Mouse (Mus musculus): ENCODE data around the gene Ptpn14. TPM values are rescaled to one million over a fixed set of nuclear protein-coding genes. Genes with fewer than 3 reads are reported as not detected.

Ptpn14 gene
- polyA plus RNA-seq, 1 experiment from 2014 or later: 3.2 TPM

DNA sequence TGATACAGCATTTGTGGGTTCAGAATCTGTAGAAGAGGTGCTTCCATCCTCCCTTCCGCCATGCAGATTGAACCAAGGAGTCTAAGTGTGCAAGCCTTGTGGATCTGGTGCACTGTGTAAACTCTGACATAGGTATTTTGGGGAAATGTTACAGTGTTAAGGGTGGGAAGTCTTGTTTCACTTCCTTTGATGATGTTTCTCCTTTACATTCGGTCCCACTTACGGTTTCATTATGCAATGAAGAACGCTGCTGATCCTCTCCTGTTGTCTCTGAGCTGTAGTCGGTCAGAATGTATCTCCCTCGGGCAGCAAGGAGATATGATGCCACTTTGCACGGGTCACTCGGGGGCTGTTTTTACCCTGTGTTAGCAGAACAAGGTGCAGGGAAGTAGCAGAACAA lies 143.6 kb downstream of the Ptpn14 start:
- peaks cover 36% of the 10 kb centered on the region for H3K4me1 ChIP-seq (replicated peaks; ENCODE audit: control insufficient read depth, insufficient read depth, low read length)
- DNase-seq (ENCODE audit: low spot score): no peak
- H3K4me2 ChIP-seq: no peak overlapping the region
- no peaks in the 10 kb centered on the region for H3K9me3 ChIP-seq (ENCODE audit: control insufficient read depth, low read length)
- H3K9ac ChIP-seq (ENCODE audit: low read depth, low read length): no peak overlapping the region
- no peak overlapping the region for H3K4me3 ChIP-seq (ENCODE audit: low read depth, low read length)
- 85% methylated on average over 8 of the region's 8 CpGs for WGBS
- no peak overlapping the region for H3K27ac ChIP-seq (ENCODE audit: low read depth, low read length)
- H3K27me3 ChIP-seq (replicated peaks; ENCODE audit: control insufficient read depth, insufficient read depth, low read length): no peaks in the 10 kb centered on the region
- no peak for ATAC-seq (replicated peaks; ENCODE audit: low FRiP score)
- H3K36me3 ChIP-seq (ENCODE audit: control insufficient read depth, insufficient read depth, low read length): no peaks in the 10 kb centered on the region

DNA sequence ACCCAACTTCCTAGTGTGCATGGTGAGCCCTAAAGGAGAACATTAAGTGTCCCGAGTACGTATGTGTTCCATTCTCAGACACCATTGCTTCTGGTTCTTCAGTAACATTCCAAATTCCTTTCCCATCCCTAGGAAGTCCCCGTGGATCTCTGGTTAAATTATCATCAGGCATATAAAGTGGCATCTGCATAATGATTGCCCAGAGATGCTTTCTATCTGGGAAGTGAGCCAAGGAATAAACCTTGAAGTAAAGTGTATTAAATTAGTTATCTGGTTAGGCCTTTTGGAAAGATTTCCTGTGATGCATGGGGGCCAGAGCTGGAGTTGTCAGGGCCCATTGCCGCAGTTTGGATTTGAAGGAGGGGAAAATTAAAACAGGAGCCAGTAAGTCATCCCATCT lies 144.0 kb downstream of the Ptpn14 start:
- WGBS: 85% methylated on average over 4 of the region's 4 CpGs
- Histone ChIP-seq H3K27me3 (replicated peaks; ENCODE audit: control insufficient read depth, insufficient read depth, low read length) (no peaks in the 10 kb centered on the region), H3K9ac (ENCODE audit: low read depth, low read length) (no peak overlapping the region), H3K4me2 (no peak overlapping the region), H3K27ac (ENCODE audit: low read depth, low read length) (no peak overlapping the region), H3K36me3 (ENCODE audit: control insufficient read depth, insufficient read depth, low read length) (no peaks in the 10 kb centered on the region), H3K4me3 (ENCODE audit: low read depth, low read length) (no peak overlapping the region), H3K4me1 (replicated peaks; ENCODE audit: control insufficient read depth, insufficient read depth, low read length) (peaks cover 32% of the 10 kb centered on the region), H3K9me3 (ENCODE audit: control insufficient read depth, low read length) (no peaks in the 10 kb centered on the region)
- ATAC-seq (replicated peaks; ENCODE audit: low FRiP score) (no peak), DNase-seq (ENCODE audit: low spot score) (no peak)

DNA sequence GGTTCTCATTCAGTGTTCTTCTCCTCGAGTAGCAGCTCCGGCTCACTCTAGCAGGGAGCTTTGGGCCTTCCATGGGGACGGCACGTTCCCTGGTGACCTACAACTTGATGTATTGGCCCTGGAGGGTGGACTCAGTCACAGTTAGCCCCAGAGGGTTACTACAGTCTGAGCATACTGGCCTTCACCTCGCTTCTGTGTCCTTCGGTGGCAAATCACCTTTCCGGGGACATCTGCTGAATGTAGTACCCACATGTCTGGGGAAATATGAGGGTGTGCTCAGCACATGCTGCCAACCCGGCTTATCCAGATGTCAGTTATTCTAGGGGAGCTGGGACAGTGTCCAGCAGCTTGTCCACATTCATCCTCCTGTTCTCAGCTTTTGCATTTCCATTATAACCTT lies 145.5 kb downstream of the Ptpn14 start:
- ATAC-seq (replicated peaks; ENCODE audit: low FRiP score) (no peak), DNase-seq (ENCODE audit: low spot score) (no peak)
- H3K4me2 ChIP-seq: no peak overlapping the region
- H3K4me3 ChIP-seq (ENCODE audit: low read depth, low read length): no peak overlapping the region
- 88% methylated on average over 8 of the region's 8 CpGs for WGBS
- peaks cover 22% of the 10 kb centered on the region for H3K4me1 ChIP-seq (replicated peaks; ENCODE audit: control insufficient read depth, insufficient read depth, low read length)
- H3K27ac ChIP-seq (ENCODE audit: low read depth, low read length): no peak overlapping the region
- H3K27me3 ChIP-seq (replicated peaks; ENCODE audit: control insufficient read depth, insufficient read depth, low read length): no peaks in the 10 kb centered on the region
- no peaks in the 10 kb centered on the region for H3K9me3 ChIP-seq (ENCODE audit: control insufficient read depth, low read length)
- H3K9ac ChIP-seq (ENCODE audit: low read depth, low read length): no peak overlapping the region
- H3K36me3 ChIP-seq (ENCODE audit: control insufficient read depth, insufficient read depth, low read length): no peaks in the 10 kb centered on the region

DNA sequence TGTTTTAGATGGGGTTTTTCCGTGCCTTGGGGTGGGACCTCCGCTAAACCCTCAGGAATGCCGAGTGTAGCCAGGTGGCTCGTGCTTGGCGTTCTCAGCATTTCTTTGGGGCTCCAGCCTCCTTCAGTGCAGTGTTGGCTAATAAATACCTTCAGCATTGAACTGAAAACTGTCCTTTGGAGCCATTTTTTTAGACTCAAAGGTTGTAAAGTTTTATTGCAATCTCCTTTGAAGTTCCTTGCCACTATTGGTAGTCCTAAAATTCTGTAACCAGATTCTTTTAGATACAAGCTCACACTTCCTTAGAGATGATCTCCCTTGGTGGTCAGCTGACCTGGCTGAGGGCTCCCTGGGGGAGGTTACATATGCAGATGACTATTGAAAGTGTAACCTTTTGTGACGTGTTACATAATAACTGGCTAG lies 147.4 kb downstream of the Ptpn14 start:
- no peak overlapping the region for H3K9ac ChIP-seq (ENCODE audit: low read depth, low read length)
- no peak overlapping the region for H3K27ac ChIP-seq (ENCODE audit: low read depth, low read length)
- no peaks in the 10 kb centered on the region for H3K9me3 ChIP-seq (ENCODE audit: control insufficient read depth, low read length)
- H3K36me3 ChIP-seq (ENCODE audit: control insufficient read depth, insufficient read depth, low read length): peaks cover under 1% of the 10 kb centered on the region; the same call in 1 of the 2 replicates
- H3K27me3 ChIP-seq (replicated peaks; ENCODE audit: control insufficient read depth, insufficient read depth, low read length): no peaks in the 10 kb centered on the region
- no peak overlapping the region for H3K4me2 ChIP-seq
- peaks cover 13% of the 10 kb centered on the region for H3K4me1 ChIP-seq (replicated peaks; ENCODE audit: control insufficient read depth, insufficient read depth, low read length)
- DNase-seq (ENCODE audit: low spot score) (no peak), ATAC-seq (replicated peaks; ENCODE audit: low FRiP score) (no peak)
- no peak overlapping the region for H3K4me3 ChIP-seq (ENCODE audit: low read depth, low read length)
- WGBS: 38% methylated on average over 6 of the region's 6 CpGs

DNA sequence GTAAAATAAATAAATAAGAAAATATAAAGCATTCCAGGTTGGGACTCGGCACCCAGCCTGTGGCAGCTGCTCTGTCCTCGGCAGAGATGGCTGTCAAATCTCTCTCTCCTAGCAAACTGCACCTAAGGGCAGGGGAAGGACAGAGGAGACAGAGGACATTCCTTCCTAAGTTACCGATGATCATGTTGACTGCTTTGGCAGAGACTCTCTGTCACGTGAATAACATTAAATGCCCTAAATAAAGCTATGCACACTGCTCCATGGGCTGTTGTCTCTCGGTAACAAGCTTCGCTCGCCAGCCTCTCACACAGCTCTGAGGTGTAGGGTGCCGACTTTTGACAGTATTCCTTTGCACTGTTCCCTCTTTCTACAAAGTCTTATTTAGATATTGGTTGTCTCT lies 148.1 kb downstream of the Ptpn14 start:
- Histone ChIP-seq H3K9ac (ENCODE audit: low read depth, low read length) (no peak overlapping the region), H3K4me2 (no peak overlapping the region), H3K36me3 (ENCODE audit: control insufficient read depth, insufficient read depth, low read length) (peaks cover 5% of the 10 kb centered on the region; the same call in 1 of the 2 replicates), H3K4me3 (ENCODE audit: low read depth, low read length) (no peak overlapping the region), H3K27ac (ENCODE audit: low read depth, low read length) (no peak overlapping the region), H3K9me3 (ENCODE audit: control insufficient read depth, low read length) (no peaks in the 10 kb centered on the region), H3K4me1 (replicated peaks; ENCODE audit: control insufficient read depth, insufficient read depth, low read length) (peaks cover 6% of the 10 kb centered on the region), H3K27me3 (replicated peaks; ENCODE audit: control insufficient read depth, insufficient read depth, low read length) (no peaks in the 10 kb centered on the region)
- ATAC-seq (replicated peaks; ENCODE audit: low FRiP score): no peak
- WGBS: 74% methylated on average over 8 of the region's 8 CpGs
- DNase-seq (ENCODE audit: low spot score): no peak

DNA sequence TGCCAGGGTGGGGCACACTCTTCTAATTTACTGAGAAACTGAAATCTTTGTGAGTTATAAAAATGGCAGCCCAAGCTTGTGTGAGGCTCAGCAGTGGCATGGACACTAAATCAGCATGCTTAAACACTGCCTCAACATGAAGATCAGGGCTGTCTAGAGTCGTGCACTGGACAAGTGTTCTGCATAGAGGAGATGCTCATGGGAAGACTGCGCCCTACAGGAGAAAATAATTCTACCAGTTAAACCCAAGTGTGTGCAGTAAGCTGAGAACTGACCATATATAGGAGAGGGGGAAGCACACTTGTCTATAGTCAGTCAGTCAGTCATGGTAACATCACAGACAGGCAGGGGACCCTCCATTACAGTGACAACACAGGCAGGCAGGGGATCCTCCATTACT lies 151.1 kb downstream of the Ptpn14 start:
- ATAC-seq (replicated peaks; ENCODE audit: low FRiP score): no peak

DNA sequence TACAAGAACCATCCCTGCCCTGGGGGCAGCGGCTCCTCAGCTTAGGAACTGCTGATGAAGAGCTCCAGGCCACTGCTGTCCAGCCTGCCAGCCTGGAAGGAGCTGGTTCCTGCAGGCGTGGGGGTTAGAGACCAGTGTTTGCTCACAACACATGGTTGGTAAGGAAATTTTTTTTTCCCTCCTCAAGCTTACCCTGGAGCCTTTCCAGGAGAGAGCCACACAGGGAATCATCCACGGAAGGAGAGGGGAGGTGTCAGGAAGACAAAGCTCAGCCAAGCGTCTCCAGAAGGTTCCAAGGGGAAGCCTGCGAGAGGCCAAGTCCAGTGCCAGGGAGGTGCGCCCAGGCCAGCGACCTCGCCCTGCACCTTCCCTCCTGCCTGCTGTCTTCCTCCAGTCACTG lies 151.9 kb downstream of the Ptpn14 start:
- Histone ChIP-seq H3K9ac (ENCODE audit: low read depth, low read length) (no peak overlapping the region), H3K4me1 (replicated peaks; ENCODE audit: control insufficient read depth, insufficient read depth, low read length) (peaks cover 6% of the 10 kb centered on the region), H3K4me2 (no peak overlapping the region), H3K4me3 (ENCODE audit: low read depth, low read length) (no peak overlapping the region), H3K36me3 (ENCODE audit: control insufficient read depth, insufficient read depth, low read length) (peaks cover 5% of the 10 kb centered on the region; the same call in 1 of the 2 replicates), H3K27me3 (replicated peaks; ENCODE audit: control insufficient read depth, insufficient read depth, low read length) (no peaks in the 10 kb centered on the region), H3K9me3 (ENCODE audit: control insufficient read depth, low read length) (no peaks in the 10 kb centered on the region), H3K27ac (ENCODE audit: low read depth, low read length) (no peak overlapping the region)
- 82% methylated on average over 8 of the region's 8 CpGs for WGBS
- DNase-seq (ENCODE audit: low spot score): no peak
- ATAC-seq (replicated peaks; ENCODE audit: low FRiP score): no peak

More for the DNA sequence above, 151.1 kb downstream of the Ptpn14 start:
- Histone ChIP-seq H3K4me2 (no peak overlapping the region), H3K9ac (ENCODE audit: low read depth, low read length) (no peak overlapping the region), H3K36me3 (ENCODE audit: control insufficient read depth, insufficient read depth, low read length) (peaks cover 5% of the 10 kb centered on the region; the same call in 1 of the 2 replicates), H3K4me1 (replicated peaks; ENCODE audit: control insufficient read depth, insufficient read depth, low read length) (peaks cover 6% of the 10 kb centered on the region), H3K9me3 (ENCODE audit: control insufficient read depth, low read length) (no peaks in the 10 kb centered on the region), H3K27ac (ENCODE audit: low read depth, low read length) (no peak overlapping the region), H3K4me3 (ENCODE audit: low read depth, low read length) (no peak overlapping the region), H3K27me3 (replicated peaks; ENCODE audit: control insufficient read depth, insufficient read depth, low read length) (no peaks in the 10 kb centered on the region)
- DNase-seq (ENCODE audit: low spot score): no peak
- WGBS: 69% methylated on average over 2 of the region's 2 CpGs

DNA sequence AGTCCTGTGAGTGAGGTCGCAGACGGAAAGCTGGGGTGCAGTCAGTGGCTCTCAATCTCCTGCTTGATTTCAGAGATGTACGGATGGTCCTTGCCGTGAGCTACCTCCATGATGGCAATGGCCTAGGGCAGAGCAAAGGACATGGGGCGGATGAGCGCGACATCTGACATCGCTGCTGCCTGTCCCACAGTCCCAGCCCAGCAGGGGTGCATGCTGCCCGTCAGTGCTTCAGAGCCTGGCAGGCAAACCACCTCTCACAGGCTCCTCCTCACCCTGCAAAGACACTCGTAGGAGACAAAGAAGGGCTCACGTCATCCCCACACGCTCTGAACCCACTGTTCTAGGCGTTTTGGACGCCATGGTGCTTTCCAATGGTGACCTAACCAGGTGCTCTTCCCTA lies 152.7 kb downstream of the Ptpn14 start:
- no peak overlapping the region for H3K27ac ChIP-seq (ENCODE audit: low read depth, low read length)
- no peak overlapping the region for H3K4me2 ChIP-seq
- no peak overlapping the region for H3K4me3 ChIP-seq (ENCODE audit: low read depth, low read length)
- H3K27me3 ChIP-seq (replicated peaks; ENCODE audit: control insufficient read depth, insufficient read depth, low read length): no peaks in the 10 kb centered on the region
- ATAC-seq (replicated peaks; ENCODE audit: low FRiP score) (no peak), DNase-seq (ENCODE audit: low spot score) (no peak)
- peaks cover 3% of the 10 kb centered on the region; the same call in 1 of the 2 replicates for H3K4me1 ChIP-seq (replicated peaks; ENCODE audit: control insufficient read depth, insufficient read depth, low read length)
- 88% methylated on average over 14 of the region's 14 CpGs for WGBS
- no peaks in the 10 kb centered on the region for H3K9me3 ChIP-seq (ENCODE audit: control insufficient read depth, low read length)
- no peak overlapping the region for H3K9ac ChIP-seq (ENCODE audit: low read depth, low read length)
- peaks cover 5% of the 10 kb centered on the region; the same call in 1 of the 2 replicates for H3K36me3 ChIP-seq (ENCODE audit: control insufficient read depth, insufficient read depth, low read length)

DNA sequence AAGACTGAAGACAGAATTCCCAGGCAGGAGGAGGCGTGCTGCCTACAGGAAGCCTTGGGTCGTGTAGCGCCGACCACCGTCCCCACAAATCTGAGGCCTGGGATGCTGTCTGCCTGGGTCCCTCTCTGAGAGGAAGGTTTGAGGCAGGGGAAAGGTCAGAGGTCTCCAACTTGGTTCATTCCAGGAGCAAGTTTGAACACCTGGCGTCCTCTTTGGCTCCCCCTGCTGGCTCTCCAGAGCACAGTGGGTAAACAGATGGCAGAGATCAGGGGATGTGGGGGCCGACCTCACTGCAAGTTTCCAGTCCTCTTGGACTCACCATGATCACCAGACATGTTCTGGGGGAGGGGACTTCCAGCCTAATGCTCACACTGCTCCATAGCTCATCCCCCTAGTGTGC lies 154.8 kb downstream of the Ptpn14 start:
- DNase-seq (ENCODE audit: low spot score) (peak; percentile 48), ATAC-seq (replicated peaks; ENCODE audit: low FRiP score) (no peak)
- no peak overlapping the region for H3K27ac ChIP-seq (ENCODE audit: low read depth, low read length)
- peaks cover 5% of the 10 kb centered on the region; the same call in 1 of the 2 replicates for H3K36me3 ChIP-seq (ENCODE audit: control insufficient read depth, insufficient read depth, low read length)
- H3K27me3 ChIP-seq (replicated peaks; ENCODE audit: control insufficient read depth, insufficient read depth, low read length): no peaks in the 10 kb centered on the region
- no peak overlapping the region for H3K4me2 ChIP-seq
- H3K4me1 ChIP-seq (replicated peaks; ENCODE audit: control insufficient read depth, insufficient read depth, low read length): peaks cover 5% of the 10 kb centered on the region; the same call in 1 of the 2 replicates
- no peak overlapping the region for H3K4me3 ChIP-seq (ENCODE audit: low read depth, low read length)
- H3K9me3 ChIP-seq (ENCODE audit: control insufficient read depth, low read length): no peaks in the 10 kb centered on the region
- H3K9ac ChIP-seq (ENCODE audit: low read depth, low read length): no peak overlapping the region
- WGBS: 67% methylated on average over 7 of the region's 7 CpGs

Data from liver, embryonic 11.5 days (tissue).